Mouse (Mus musculus) heart, postnatal 14 days (tissue): ENCODE measurements around the gene Cep290. TPM values are rescaled to one million over a fixed set of nuclear protein-coding genes. Genes with fewer than 3 reads are reported as not detected.

Experiments
- DNase-seq, 2 experiments: peaks; one replicate each; pipeline ENCODE4 v3.0.0; 2021 to 2022
- intact Hi-C: fragments of 180-260 bp; cut with DNase I; formaldehyde crosslinking; loops from one replicate; pipeline ENCODE4 v1.15.1; 2025
- total RNA-seq, 2 experiments: library from RNA; stranded (reverse); gene quantifications; 2 replicates each; pipeline ENCODE4 v1.2.3; 2021

Gene Cep290
- total RNA-seq, 2 experiments from 2014 or later = 3.3 to 3.7 TPM

GRCm38 (mm10) chr10:100588524-100588923, 101.2 kb downstream of the Cep290 start:
- intact Hi-C loops = no loop called here
- DNase-seq = no peak

GRCm38 (mm10) chr10:100588932-100589388, 101.6 kb downstream of the Cep290 start:
- intact Hi-C loops = no loop called here

GRCm38 (mm10) chr10:100590323-100590722, 103.0 kb downstream of the Cep290 start, which contains the start of the genes 4930430F08Rik and 1700017N19Rik:
TSS of gene 4930430F08Rik (minus strand) at chr10:100590423.
TSS of gene 1700017N19Rik (plus strand) at chr10:100590484.
- intact Hi-C loops = no loop called here
- no peak for DNase-seq

More at GRCm38 (mm10) chr10:100588932-100589388, 101.6 kb downstream of the Cep290 start:
- peak; percentile 88 to 93 for DNase-seq

GRCm38 (mm10) chr10:100598339-100598738, 111.0 kb downstream of the Cep290 start:
- no peak for DNase-seq
- intact Hi-C loops = no loop called here

- intact Hi-C loops = no loop called here
- no peak for DNase-seq
Measured at GRCm38 (mm10) chr10:100603511-100603910, 116.2 kb downstream of the Cep290 start.

- no peak for DNase-seq
- intact Hi-C loops = no loop called here
Measured at GRCm38 (mm10) chr10:100604254-100604653, 116.9 kb downstream of the Cep290 start.

GRCm38 (mm10) chr10:100617233-100617903, 130.0 kb downstream of the Cep290 start:
- no peak for DNase-seq
- intact Hi-C loops = no loop called here

- intact Hi-C loops = no loop called here
- no peak for DNase-seq
Measured at GRCm38 (mm10) chr10:100619474-100619873, 132.1 kb downstream of the Cep290 start.

- DNase-seq = no peak
- intact Hi-C loops = no loop called here
Measured at GRCm38 (mm10) chr10:100620040-100620439, 132.7 kb downstream of the Cep290 start.

- intact Hi-C loops = no loop called here
- no peak for DNase-seq
Measured at GRCm38 (mm10) chr10:100622494-100622893, 135.1 kb downstream of the Cep290 start.

Other genes starting within 250 kb of the Cep290 start
- not detected for gene Gm4301, start 151.9 kb upstream of the Cep290 start, total RNA-seq
- not detected for gene Gm4302, start 146.7 kb upstream of the Cep290 start, total RNA-seq
- not detected for gene Gm4303, start 141.6 kb upstream of the Cep290 start, total RNA-seq
- gene Gm4305, start 136.5 kb upstream of the Cep290 start, total RNA-seq = not detected
- not detected for gene Gm4307, start 126.2 kb upstream of the Cep290 start, total RNA-seq
- not detected for gene Gm4312, start 105.0 kb upstream of the Cep290 start, total RNA-seq
- gene Tmtc3, start 208 bp upstream of the Cep290 start, total RNA-seq = 10 to 100 TPM; 13.8 to 17.6 TPM
- 1 to 10 TPM; 4.6 to 5.1 TPM for gene 4930430F08Rik, start 102.9 kb downstream of the Cep290 start, total RNA-seq
- gene 1700017N19Rik, start 102.9 kb downstream of the Cep290 start, total RNA-seq = not detected